Mouse (Mus musculus): ENCODE measurements around the gene Atrx. TPM values are rescaled to one million over a fixed set of nuclear protein-coding genes. Genes with fewer than 3 reads are reported as not detected.
A peak's percentile ranks its signal among the peaks of the same experiment; 100 is the strongest.

The Atrx gene
- polyA plus RNA-seq, 1 experiment: 63.6 TPM

- DNase-seq: no peak
- 31% methylated on average over 1 of the region's 1 CpGs for WGBS
- Histone ChIP-seq H3K4me3 (replicated peaks; ENCODE audit: insufficient read depth, low read depth, low read length) (no peak overlapping the region), H3K27ac (ENCODE audit: insufficient read depth, low read length) (no peak overlapping the region), H3K27me3 (ENCODE audit: control insufficient read depth, insufficient read depth, low read length) (no peaks in the 10 kb centered on the region), H3K4me1 (ENCODE audit: control insufficient read depth, insufficient read depth, low read length) (no peaks in the 10 kb centered on the region)
- TF ChIP-seq POLR2A (IDR thresholded peaks at IDR 0.05; ENCODE audit: borderline replicate concordance, insufficient read depth, low read length) (no peak), CTCF (IDR thresholded peaks at IDR 0.05; ENCODE audit: borderline replicate concordance, insufficient read depth, low read depth, low read length) (no peak)
Observed at GRCm38 (mm10) chrX:105901611-105902010, 27.6 kb downstream of the Atrx start.

- Histone ChIP-seq H3K27me3 (ENCODE audit: control insufficient read depth, insufficient read depth, low read length) (no peaks in the 10 kb centered on the region), H3K4me3 (replicated peaks; ENCODE audit: insufficient read depth, low read depth, low read length) (no peak overlapping the region), H3K4me1 (ENCODE audit: control insufficient read depth, insufficient read depth, low read length) (no peaks in the 10 kb centered on the region), H3K27ac (ENCODE audit: insufficient read depth, low read length) (no peak overlapping the region)
- DNase-seq: no peak
- WGBS: 92% methylated on average over 2 of the region's 2 CpGs
- no peak for TF ChIP-seq POLR2A (IDR thresholded peaks at IDR 0.05; ENCODE audit: borderline replicate concordance, insufficient read depth, low read length)
- TF ChIP-seq CTCF (IDR thresholded peaks at IDR 0.05; ENCODE audit: borderline replicate concordance, insufficient read depth, low read depth, low read length): no peak
Observed at GRCm38 (mm10) chrX:105886921-105887320, 42.3 kb downstream of the Atrx start.

- no peak overlapping the region for H3K27ac ChIP-seq (ENCODE audit: insufficient read depth, low read length)
- DNase-seq: peak in 1 of 2 experiments; percentile 2
- TF ChIP-seq CTCF (IDR thresholded peaks at IDR 0.05; ENCODE audit: borderline replicate concordance, insufficient read depth, low read depth, low read length) (peak; percentile 37; the same call in 1 of the 2 replicates), POLR2A (IDR thresholded peaks at IDR 0.05; ENCODE audit: borderline replicate concordance, insufficient read depth, low read length) (no peak)
- 93% methylated on average over 5 of the region's 5 CpGs for WGBS
- no peak overlapping the region for H3K4me3 ChIP-seq (replicated peaks; ENCODE audit: insufficient read depth, low read depth, low read length)
- no peaks in the 10 kb centered on the region for H3K4me1 ChIP-seq (ENCODE audit: control insufficient read depth, insufficient read depth, low read length)
- no peaks in the 10 kb centered on the region for H3K27me3 ChIP-seq (ENCODE audit: control insufficient read depth, insufficient read depth, low read length)
Observed at GRCm38 (mm10) chrX:105864367-105864766, 64.8 kb downstream of the Atrx start.

GRCm38 (mm10) chrX:105824462-105824861 lies 104.7 kb downstream of the Atrx start:
- TF ChIP-seq CTCF (IDR thresholded peaks at IDR 0.05; ENCODE audit: borderline replicate concordance, insufficient read depth, low read depth, low read length): no peak
- TF ChIP-seq POLR2A (IDR thresholded peaks at IDR 0.05; ENCODE audit: borderline replicate concordance, insufficient read depth, low read length): no peak
- DNase-seq: no peak
- H3K4me1 ChIP-seq (ENCODE audit: control insufficient read depth, insufficient read depth, low read length): no peaks in the 10 kb centered on the region
- no peak overlapping the region for H3K27ac ChIP-seq (ENCODE audit: insufficient read depth, low read length)
- no peaks in the 10 kb centered on the region for H3K27me3 ChIP-seq (ENCODE audit: control insufficient read depth, insufficient read depth, low read length)
- WGBS: 83% methylated on average over 5 of the region's 5 CpGs
- H3K4me3 ChIP-seq (replicated peaks; ENCODE audit: insufficient read depth, low read depth, low read length): no peak overlapping the region

GRCm38 (mm10) chrX:105794806-105795403 lies 134.3 kb downstream of the Atrx start:
- WGBS: 66% methylated on average over 8 of the region's 8 CpGs
- H3K4me1 ChIP-seq (ENCODE audit: control insufficient read depth, insufficient read depth, low read length): no peaks in the 10 kb centered on the region
- H3K27me3 ChIP-seq (ENCODE audit: control insufficient read depth, insufficient read depth, low read length): no peaks in the 10 kb centered on the region
- no peak overlapping the region for H3K4me3 ChIP-seq (replicated peaks; ENCODE audit: insufficient read depth, low read depth, low read length)
- TF ChIP-seq CTCF (IDR thresholded peaks at IDR 0.05; ENCODE audit: borderline replicate concordance, insufficient read depth, low read depth, low read length): no peak
- TF ChIP-seq POLR2A (IDR thresholded peaks at IDR 0.05; ENCODE audit: borderline replicate concordance, insufficient read depth, low read length): no peak
- no peak for DNase-seq
- no peak overlapping the region for H3K27ac ChIP-seq (ENCODE audit: insufficient read depth, low read length)

- Histone ChIP-seq H3K4me1 (ENCODE audit: control insufficient read depth, insufficient read depth, low read length) (no peaks in the 10 kb centered on the region), H3K27me3 (ENCODE audit: control insufficient read depth, insufficient read depth, low read length) (no peaks in the 10 kb centered on the region), H3K4me3 (replicated peaks; ENCODE audit: insufficient read depth, low read depth, low read length) (no peak overlapping the region), H3K27ac (ENCODE audit: insufficient read depth, low read length) (no peak overlapping the region)
- DNase-seq: no peak
- TF ChIP-seq POLR2A (IDR thresholded peaks at IDR 0.05; ENCODE audit: borderline replicate concordance, insufficient read depth, low read length) (no peak), CTCF (IDR thresholded peaks at IDR 0.05; ENCODE audit: borderline replicate concordance, insufficient read depth, low read depth, low read length) (no peak)
- WGBS: 48% methylated on average over 5 of the region's 5 CpGs
Observed at GRCm38 (mm10) chrX:105773281-105773680, 155.9 kb downstream of the Atrx start.

GRCm38 (mm10) chrX:105767932-105768331 lies 161.3 kb downstream of the Atrx start:
- no peak for TF ChIP-seq CTCF (IDR thresholded peaks at IDR 0.05; ENCODE audit: borderline replicate concordance, insufficient read depth, low read depth, low read length)
- no peak for TF ChIP-seq POLR2A (IDR thresholded peaks at IDR 0.05; ENCODE audit: borderline replicate concordance, insufficient read depth, low read length)
- no peak overlapping the region for H3K27ac ChIP-seq (ENCODE audit: insufficient read depth, low read length)
- H3K27me3 ChIP-seq (ENCODE audit: control insufficient read depth, insufficient read depth, low read length): no peaks in the 10 kb centered on the region; the same call in 1 of the 2 replicates
- no peak overlapping the region for H3K4me3 ChIP-seq (replicated peaks; ENCODE audit: insufficient read depth, low read depth, low read length)
- H3K4me1 ChIP-seq (ENCODE audit: control insufficient read depth, insufficient read depth, low read length): no peaks in the 10 kb centered on the region
- WGBS: 83% methylated on average over 3 of the region's 3 CpGs
- no peak for DNase-seq

GRCm38 (mm10) chrX:105767177-105767764 lies 161.9 kb downstream of the Atrx start:
- Histone ChIP-seq H3K27ac (ENCODE audit: insufficient read depth, low read length) (no peak overlapping the region), H3K4me1 (ENCODE audit: control insufficient read depth, insufficient read depth, low read length) (no peaks in the 10 kb centered on the region), H3K4me3 (replicated peaks; ENCODE audit: insufficient read depth, low read depth, low read length) (no peak overlapping the region), H3K27me3 (ENCODE audit: control insufficient read depth, insufficient read depth, low read length) (no peaks in the 10 kb centered on the region; the same call in 1 of the 2 replicates)
- peak; percentile 10 to 11 for DNase-seq
- WGBS: 21% methylated on average over 9 of the region's 9 CpGs
- TF ChIP-seq CTCF (IDR thresholded peaks at IDR 0.05; ENCODE audit: borderline replicate concordance, insufficient read depth, low read depth, low read length) (no peak), POLR2A (IDR thresholded peaks at IDR 0.05; ENCODE audit: borderline replicate concordance, insufficient read depth, low read length) (no peak)

All from cerebellum, adult 2 months (tissue).